Comparison of ENCODE assay signal across 9 mouse cellular contexts in genomic region chr12:52288941-52289567, GRCm38 (mm10).
A peak's percentile ranks its signal among the peaks of the same experiment; 100 is the strongest.
DNase-seq lines count a peak whose midpoint lies in the region; ATAC-seq lines count a peak whose summit lies in the region.
"Had no signal": no experiment of that assay in that cellular context is flagged by ENCODE, and none has a peak within 500 bp of the region (broad histone marks: within the 10 kb centered on the region; RNA-seq: fewer than 3 reads in every experiment).

No protein-coding gene starts in this region.

- DNase-seq in heart, postnatal 36 days = no peak
- peak; percentile 69 for DNase-seq in brain, adult 2 months (ENCODE audit: low read depth, low spot score)
- no peak for DNase-seq in thymus, postnatal 25 days
- DNase-seq in urinary bladder, adult 18-20 months (ENCODE audit: low spot score in 2 of 2) = no peak
- DNase-seq: liver, embryonic 13.5 days had no signal

- H3K4me2 ChIP-seq in heart, embryonic 13.5 days = no peak overlapping the region
- H3K4me2 ChIP-seq in forebrain, embryonic 16.5 days (ENCODE audit: low read length) = peak overlapping the region; percentile 30
- H3K4me2 ChIP-seq in midbrain, embryonic 13.5 days (replicated peaks) = peak overlapping the region; percentile 33
- H3K4me2 ChIP-seq in intestine, embryonic 16.5 days (ENCODE audit: low read depth, low read length) = no peak overlapping the region
- H3K4me2 ChIP-seq: liver, embryonic 13.5 days had no signal

- 59% methylated on average over 11 of the region's 11 CpGs for WGBS in heart, embryonic 13.5 days
- WGBS in forebrain, embryonic 16.5 days = 26% methylated on average over 11 of the region's 11 CpGs
- 23% methylated on average over 11 of the region's 11 CpGs for WGBS in midbrain, embryonic 13.5 days
- WGBS in intestine, embryonic 16.5 days = 57% methylated on average over 11 of the region's 11 CpGs

- H3K36me3 ChIP-seq in heart, embryonic 13.5 days = no peaks in the 10 kb centered on the region
- no peaks in the 10 kb centered on the region for H3K36me3 ChIP-seq in forebrain, embryonic 16.5 days (ENCODE audit: control insufficient read depth, insufficient read depth)
- no peaks in the 10 kb centered on the region for H3K36me3 ChIP-seq in midbrain, embryonic 13.5 days
- H3K36me3 ChIP-seq in intestine, embryonic 16.5 days (ENCODE audit: control insufficient read depth, insufficient read depth, low read length) = no peaks in the 10 kb centered on the region
- H3K36me3 ChIP-seq: liver, embryonic 13.5 days had no signal

- no peaks in the 10 kb centered on the region for H3K9me3 ChIP-seq in heart, embryonic 13.5 days
- H3K9me3 ChIP-seq in forebrain, embryonic 16.5 days (ENCODE audit: control insufficient read depth, low read length) = no peaks in the 10 kb centered on the region
- H3K9me3 ChIP-seq in midbrain, embryonic 13.5 days = no peaks in the 10 kb centered on the region
- no peaks in the 10 kb centered on the region for H3K9me3 ChIP-seq in intestine, embryonic 16.5 days (ENCODE audit: control insufficient read depth, low read length)
- H3K9me3 ChIP-seq: liver, embryonic 13.5 days had no signal

- no peak overlapping the region for H3K4me3 ChIP-seq in heart, embryonic 13.5 days
- no peak overlapping the region for H3K4me3 ChIP-seq in forebrain, embryonic 16.5 days (replicated peaks; ENCODE audit: low read length)
- no peak overlapping the region for H3K4me3 ChIP-seq in midbrain, embryonic 13.5 days (replicated peaks)
- no peak overlapping the region for H3K4me3 ChIP-seq in intestine, embryonic 16.5 days (ENCODE audit: low read length)
- H3K4me3 ChIP-seq: liver, embryonic 13.5 days had no signal

- ATAC-seq in heart, embryonic 13.5 days (ENCODE audit: extremely low read depth, insufficient number of reproducible peaks, low FRiP score, low TSS enrichment) = no peak
- peak; percentile 94 for ATAC-seq in forebrain, embryonic 16.5 days
- ATAC-seq in midbrain, embryonic 13.5 days = peak; percentile 75
- no peak for ATAC-seq in intestine, embryonic 16.5 days

- no peaks in the 10 kb centered on the region for H3K27me3 ChIP-seq in heart, embryonic 13.5 days (replicated peaks)
- H3K27me3 ChIP-seq in forebrain, embryonic 16.5 days (replicated peaks; ENCODE audit: control insufficient read depth, insufficient read depth, low read length) = no peaks in the 10 kb centered on the region
- H3K27me3 ChIP-seq in midbrain, embryonic 13.5 days = no peaks in the 10 kb centered on the region
- no peaks in the 10 kb centered on the region for H3K27me3 ChIP-seq in intestine, embryonic 16.5 days (replicated peaks; ENCODE audit: control insufficient read depth, insufficient read depth, low read length)
- H3K27me3 ChIP-seq: liver, embryonic 13.5 days had no signal

- H3K27ac ChIP-seq in heart, embryonic 13.5 days (replicated peaks) = peak overlapping the region; percentile 62
- peak overlapping the region; percentile 19; the same call in 1 of the 2 replicates for H3K27ac ChIP-seq in forebrain, embryonic 16.5 days (ENCODE audit: low read length)
- peak overlapping the region; percentile 66 for H3K27ac ChIP-seq in midbrain, embryonic 13.5 days
- no peak overlapping the region for H3K27ac ChIP-seq in intestine, embryonic 16.5 days (ENCODE audit: low read length)
- H3K27ac ChIP-seq: liver, embryonic 13.5 days had no signal

- peaks cover 27% of the 10 kb centered on the region for H3K4me1 ChIP-seq in heart, embryonic 13.5 days
- peaks cover 14% of the 10 kb centered on the region for H3K4me1 ChIP-seq in forebrain, embryonic 16.5 days (replicated peaks; ENCODE audit: control insufficient read depth, insufficient read depth, low read length)
- peaks cover 24% of the 10 kb centered on the region for H3K4me1 ChIP-seq in midbrain, embryonic 13.5 days (replicated peaks)
- H3K4me1 ChIP-seq in intestine, embryonic 16.5 days (ENCODE audit: control insufficient read depth, insufficient read depth, low read length) = no peaks in the 10 kb centered on the region
- H3K4me1 ChIP-seq: liver, embryonic 13.5 days had no signal

- intact Hi-C loops in heart, postnatal 36 days (cut with DNase I) = loop anchor here (5.0 to 10.0 kb wide), 2 partner anchors 103 to 316 kb away; no protein-coding TSS in a partner anchor

- H3K9ac ChIP-seq in heart, embryonic 13.5 days = no peak overlapping the region
- no peak overlapping the region for H3K9ac ChIP-seq in forebrain, embryonic 16.5 days (replicated peaks; ENCODE audit: low read depth, low read length)
- 0 out of 2 replicates have a peak overlapping the region, but pooled peaks have one; percentile 19 for H3K9ac ChIP-seq in midbrain, embryonic 13.5 days (replicated peaks)
- H3K9ac ChIP-seq in intestine, embryonic 16.5 days (ENCODE audit: low read depth, low read length) = no peak overlapping the region
- H3K9ac ChIP-seq: liver, embryonic 13.5 days had no signal

Comparison
In these comparisons a context has a peak if more than half of its experiments do, and no peak if none do; other contexts are left out.
1. ATAC-seq: peak in forebrain, embryonic 16.5 days (single experiment) and midbrain, embryonic 13.5 days (single experiment); none in heart, embryonic 13.5 days (single experiment) and intestine, embryonic 16.5 days (single experiment).
2. H3K4me2 ChIP-seq: peak in forebrain, embryonic 16.5 days (single experiment) and midbrain, embryonic 13.5 days (single experiment); none in heart, embryonic 13.5 days (single experiment) and intestine, embryonic 16.5 days (single experiment).